Mouse (Mus musculus): ENCODE results near the gene Slc25a48.

GRCm38 (mm10) chr13:56472661-56473060 is 34.5 kb downstream of the Slc25a48 start:
- TF ChIP-seq GATA1 (IDR thresholded peaks at IDR 0.05; ENCODE audit: low read length) (no peak), TAL1 (IDR thresholded peaks at IDR 0.05; ENCODE audit: low read length) (no peak)
